Mouse (Mus musculus) limb, embryonic 14.5 days (tissue): ENCODE measurements around the gene Gm20388. TPM values are rescaled to one million over a fixed set of nuclear protein-coding genes. Genes with fewer than 3 reads are reported as not detected.
"Not testable (repeated sequence)": the region's sequence is repeated elsewhere in the genome, so short reads cannot be mapped to it uniquely, and the experiment has no call there.

Source experiments
- ATAC-seq: fragments of 200-750 bp; cut with Nextera tagmentation; 2 replicates; pipeline ENCODE4 v1.8.0; 2017; ENCODE audit warnings: low read depth, moderate number of reproducible peaks, moderate TSS enrichment; ENCODE audit not compliant: low FRiP score
- DNase-seq: peaks from one replicate; pipeline ENCODE4 v3.0.0-alpha.2; 2015; ENCODE audit warnings: low spot score
- H3K27ac ChIP-seq: fragments of 300-500 bp; sonication (generic); replicated peaks from 2 replicates; pipeline ENCODE4 v1.5.1; 2014; ENCODE audit warnings: low read depth, mild to moderate bottlenecking, low read length, moderate library complexity, mixed read lengths
- H3K27me3 ChIP-seq: fragments of 300-500 bp; sonication (generic); 2 replicates; pipeline ENCODE4 v1.6.1; 2014; ENCODE audit warnings: low read length, mixed read lengths; ENCODE audit not compliant: control insufficient read depth, insufficient read depth
- H3K36me3 ChIP-seq: fragments of 300-500 bp; sonication (generic); 2 replicates; pipeline ENCODE4 v1.6.1; 2014; ENCODE audit warnings: mild to moderate bottlenecking, low read length, moderate library complexity, mixed read lengths; ENCODE audit not compliant: control insufficient read depth, insufficient read depth
- H3K4me1 ChIP-seq: fragments of 300-500 bp; sonication (generic); 2 replicates; pipeline ENCODE4 v1.6.1; 2014; ENCODE audit warnings: antibody characterized with exemption, low read length, mixed read lengths; ENCODE audit not compliant: control insufficient read depth, insufficient read depth
- H3K4me2 ChIP-seq: fragments of 300-500 bp; sonication (generic); replicated peaks from 2 replicates; pipeline ENCODE4 v1.6.1; 2014; ENCODE audit warnings: low read depth, mild to moderate bottlenecking, low read length, moderate library complexity; ENCODE audit not compliant: severe bottlenecking
- H3K4me3 ChIP-seq: fragments of 300-500 bp; sonication (generic); replicated peaks from 2 replicates; pipeline ENCODE4 v1.5.1; 2014; ENCODE audit warnings: low read length
- H3K9ac ChIP-seq: fragments of 300-500 bp; sonication (generic); 2 replicates; pipeline ENCODE4 v1.6.1; 2014; ENCODE audit warnings: mild to moderate bottlenecking, low read depth, low read length, moderate library complexity; ENCODE audit not compliant: severe bottlenecking
- H3K9me3 ChIP-seq: fragments of 300-500 bp; sonication (generic); 2 replicates; pipeline ENCODE4 v1.6.1; 2016; ENCODE audit warnings: low read length; ENCODE audit not compliant: control insufficient read depth
- POLR2A ChIP-seq: fragments of 200-500 bp; IDR thresholded peaks from 2 replicates; pipeline ENCODE4 v1.8.0; 2012; ENCODE audit warnings: inconsistent platforms, mild to moderate bottlenecking, moderate library complexity, borderline replicate concordance; ENCODE audit not compliant: insufficient read depth, insufficient read length; ENCODE audit errors: extremely low read depth
- WGBS: fragments of 180-500 bp; shearing (Covaris S2); extraction: QIAGEN DNeasy Blood & Tissue Kit; methylation state at CpG from one replicate; pipeline ENCODE4 v1.1.7; 2014; 5-methylcytosine and 5-hydroxymethylcytosine counted together
- polyA plus RNA-seq, 2 experiments: library from polyadenylated mRNA; depleted of rRNA in 1 of 2; stranded (reverse) in 1 of 2; unstranded in 1 of 2; fragments of >200 nt; fragmentation: Nextera tagmentation in 1 of 2; extraction: Ambion mirVana in 1 of 2; gene quantifications; 2 replicates each; pipeline versions ENCODE4 v1.2.1 to v1.2.3; 2012 to 2014

The Gm20388 gene
- polyA plus RNA-seq, 2 experiments, result 1.9 to 49.9 TPM

DNA sequence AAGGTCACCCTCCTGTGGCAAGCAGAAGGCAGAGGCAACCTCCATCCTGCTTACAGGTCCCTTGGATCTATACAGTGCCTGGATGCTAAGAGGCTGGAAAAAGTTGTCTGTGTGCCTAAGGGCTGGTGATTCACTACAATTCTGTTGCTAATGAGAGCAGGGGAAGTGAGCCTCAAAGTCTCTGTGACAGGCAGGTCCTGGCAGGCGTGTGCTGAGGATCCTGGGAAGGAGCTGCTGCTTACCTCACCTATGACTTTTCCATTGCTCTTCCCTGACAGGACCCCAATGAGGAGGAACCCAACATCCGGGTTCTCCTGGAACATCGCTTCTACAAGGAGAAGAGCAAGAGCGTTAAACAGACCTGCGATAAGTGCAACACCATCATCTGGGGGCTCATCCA lies 3543.3 kb downstream of the Gm20388 start:
- Histone ChIP-seq H3K9ac (no peak overlapping the region), H3K9me3 (no peaks in the 10 kb centered on the region), H3K36me3 (peaks cover 76% of the 10 kb centered on the region), H3K4me2 (no peak overlapping the region), H3K4me3 (no peak overlapping the region), H3K4me1 (no peaks in the 10 kb centered on the region), H3K27me3 (no peaks in the 10 kb centered on the region), H3K27ac (no peak overlapping the region)
- DNase-seq (no peak), ATAC-seq (no peak)
- 80% methylated on average over 5 of the region's 5 CpGs for WGBS
- no peak for TF ChIP-seq POLR2A

DNA sequence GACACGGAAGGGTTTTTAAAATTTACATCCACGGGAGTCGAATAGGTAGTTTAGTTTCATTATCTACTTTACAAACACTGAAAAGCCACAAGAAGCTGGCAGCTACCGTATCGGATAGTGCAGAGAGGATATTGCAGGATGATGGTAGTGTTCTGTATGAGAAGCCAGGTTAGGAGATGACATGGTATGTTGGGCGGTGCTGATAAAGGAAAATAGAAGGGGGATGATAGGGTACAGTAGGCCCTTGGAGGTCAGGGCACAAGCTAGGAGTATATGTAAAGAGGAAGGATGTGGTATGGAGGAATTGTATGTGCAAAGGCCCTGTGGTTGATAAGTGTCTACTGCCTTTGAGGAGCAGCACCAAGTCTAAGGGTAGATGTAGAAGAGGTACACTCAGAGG lies 3543.9 kb downstream of the Gm20388 start:
- DNase-seq (no peak), ATAC-seq (no peak)
- no peak overlapping the region for H3K4me3 ChIP-seq
- peaks cover 80% of the 10 kb centered on the region for H3K36me3 ChIP-seq
- no peaks in the 10 kb centered on the region for H3K27me3 ChIP-seq
- no peaks in the 10 kb centered on the region for H3K9me3 ChIP-seq
- H3K4me1 ChIP-seq, result no peaks in the 10 kb centered on the region
- H3K27ac ChIP-seq, result no peak overlapping the region
- H3K9ac ChIP-seq, result no peak overlapping the region
- WGBS, result 93% methylated on average over 6 of the region's 6 CpGs
- TF ChIP-seq POLR2A, result no peak
- H3K4me2 ChIP-seq, result no peak overlapping the region

- 86% methylated on average over 4 of the region's 4 CpGs for WGBS
- H3K36me3 ChIP-seq, result peaks cover 46% of the 10 kb centered on the region
- no peak for ATAC-seq
- no peak overlapping the region for H3K4me3 ChIP-seq
- TF ChIP-seq POLR2A, result no peak
- no peak overlapping the region for H3K27ac ChIP-seq
- no peak overlapping the region for H3K4me2 ChIP-seq
- H3K27me3 ChIP-seq, result no peaks in the 10 kb centered on the region
- H3K9me3 ChIP-seq, result no peaks in the 10 kb centered on the region
- no peak for DNase-seq
- H3K9ac ChIP-seq, result no peak overlapping the region
- no peaks in the 10 kb centered on the region for H3K4me1 ChIP-seq
These were observed 3553.0 kb downstream of the Gm20388 start for GRCm38 (mm10) chr8:123463651-123464050.

DNA sequence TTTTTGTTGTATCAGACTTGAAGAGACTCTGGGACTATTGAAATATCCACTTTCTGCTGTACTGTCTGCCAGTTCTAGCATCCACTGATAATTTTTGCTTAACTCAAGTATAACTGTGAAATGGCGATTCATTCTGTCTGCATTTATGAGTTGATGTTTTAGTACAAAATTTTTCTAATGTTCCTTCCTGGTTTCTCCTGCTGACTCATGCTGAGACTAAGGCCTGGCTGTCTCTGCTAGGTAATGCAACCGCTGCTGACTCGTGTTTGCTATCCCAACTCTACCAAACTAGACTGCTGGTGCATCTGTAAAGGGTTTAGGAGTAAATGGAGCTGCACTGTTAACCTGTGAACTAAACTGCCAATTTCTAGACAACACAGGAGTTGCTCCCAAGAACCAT lies 3556.8 kb downstream of the Gm20388 start:
- WGBS, result 73% methylated on average over 3 of the region's 3 CpGs
- no peak overlapping the region for H3K9ac ChIP-seq
- H3K9me3 ChIP-seq, result no peaks in the 10 kb centered on the region
- no peak for ATAC-seq
- TF ChIP-seq POLR2A, result no peak
- no peaks in the 10 kb centered on the region for H3K4me1 ChIP-seq
- no peak overlapping the region for H3K4me2 ChIP-seq
- no peak overlapping the region for H3K27ac ChIP-seq
- H3K4me3 ChIP-seq, result no peak overlapping the region
- H3K36me3 ChIP-seq, result peaks cover 14% of the 10 kb centered on the region
- no peak for DNase-seq
- no peaks in the 10 kb centered on the region for H3K27me3 ChIP-seq

- H3K27ac ChIP-seq, H3K9me3 ChIP-seq, ATAC-seq, H3K4me1 ChIP-seq, H3K4me2 ChIP-seq, H3K36me3 ChIP-seq, DNase-seq, H3K4me3 ChIP-seq, H3K9ac ChIP-seq, H3K27me3 ChIP-seq: not testable (repeated sequence)
- 71% methylated on average over 6 of the region's 6 CpGs for WGBS
These were observed 3562.3 kb downstream of the Gm20388 start for GRCm38 (mm10) chr8:123472991-123473390.

DNA sequence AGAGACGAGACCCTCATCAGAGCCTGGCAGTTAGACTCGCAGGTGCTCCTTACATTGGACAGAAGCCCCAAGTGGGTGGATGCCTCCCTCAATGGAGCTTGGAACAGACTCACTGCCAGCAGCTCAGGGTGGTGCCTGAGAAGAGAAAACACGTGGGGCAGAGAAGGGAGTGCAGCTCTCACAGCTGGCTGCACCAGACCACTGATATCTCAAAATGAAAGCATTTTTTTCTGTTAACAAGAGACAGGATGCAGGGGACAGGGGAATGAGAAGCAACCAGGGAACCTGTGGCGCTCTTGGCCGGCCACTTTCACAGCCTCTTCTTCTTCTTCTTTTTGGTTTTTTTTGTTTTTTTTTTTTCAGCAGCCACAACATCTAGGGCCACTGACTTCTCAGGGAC lies 3563.9 kb downstream of the Gm20388 start:
- peaks cover 10% of the 10 kb centered on the region for H3K4me1 ChIP-seq
- not testable (repeated sequence) for H3K36me3 ChIP-seq, H3K9me3 ChIP-seq, H3K9ac ChIP-seq, H3K27ac ChIP-seq, DNase-seq, H3K27me3 ChIP-seq, ATAC-seq, H3K4me2 ChIP-seq, H3K4me3 ChIP-seq
- 61% methylated on average over 5 of the region's 5 CpGs for whole genome bisulfite sequencing
